Comparison of ENCODE assay signal across 9 mouse cellular contexts in the genomic region with DNA sequence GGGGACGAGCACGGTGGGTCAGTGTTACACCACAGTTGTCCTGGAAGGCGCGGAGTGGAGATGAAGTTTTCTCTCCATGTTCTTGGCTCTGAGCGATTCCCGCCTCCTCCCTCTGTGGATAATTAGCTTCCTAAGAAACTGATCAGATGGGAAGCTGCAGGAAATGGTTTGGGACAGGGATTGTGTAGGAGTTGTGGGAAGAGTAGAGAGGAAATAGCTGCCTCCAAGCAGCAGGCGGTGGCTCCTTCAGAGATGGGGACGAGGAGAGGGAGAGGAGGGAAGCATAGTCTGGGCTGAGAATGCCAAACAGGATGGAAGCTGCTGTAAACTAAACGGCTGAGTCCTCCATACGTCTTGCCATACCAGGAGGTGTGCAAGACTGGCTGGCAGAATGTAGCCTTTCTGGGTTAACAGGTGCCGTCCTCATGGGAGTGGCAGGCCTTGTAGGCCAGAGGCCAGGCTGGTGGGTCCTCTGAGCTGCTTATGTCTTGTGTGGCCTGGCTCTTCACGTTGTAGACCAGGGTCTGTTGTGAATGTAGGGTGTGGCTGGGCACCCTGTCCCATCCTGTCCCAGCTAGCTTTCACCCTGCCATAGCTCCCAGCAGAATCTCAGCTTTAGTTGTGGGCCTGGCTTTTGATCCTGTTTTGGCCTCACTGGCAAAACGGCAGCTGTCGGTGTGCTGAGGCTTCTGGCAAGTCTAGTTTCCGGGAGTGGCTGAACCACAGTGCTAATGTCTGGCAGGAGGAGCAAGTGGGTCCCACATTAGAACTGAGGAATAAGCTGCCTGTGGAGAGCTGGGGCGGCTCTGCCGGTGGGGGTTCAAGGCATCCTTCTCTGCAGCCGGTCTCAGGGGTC. TPM values are rescaled to one million over a fixed set of nuclear protein-coding genes. Genes with fewer than 3 reads are reported as not detected.
DNase-seq lines count a peak whose midpoint lies in the region; ATAC-seq and TF ChIP-seq lines count a peak whose summit lies in the region.
"Had no signal": no experiment of that assay in that cellular context is flagged by ENCODE, and none has a peak within 500 bp of the region (broad histone marks: within the 10 kb centered on the region; RNA-seq: fewer than 3 reads in every experiment).

No protein-coding gene starts in this region.

- TF ChIP-seq CTCF in testis, adult 2 months (IDR thresholded peaks at IDR 0.05; ENCODE audit: control insufficient read depth, insufficient read depth, insufficient replicate concordance, low read depth, low read length), result no peak
- TF ChIP-seq CTCF in stomach, postnatal 0 days (IDR thresholded peaks at IDR 0.05; ENCODE audit: low read depth), result no peak

- no peaks in the 10 kb centered on the region for H3K27me3 ChIP-seq in testis, adult 2 months (ENCODE audit: control insufficient read depth, insufficient read depth, low read length)
- H3K27me3 ChIP-seq in limb, embryonic 10.5 days (ENCODE audit: low read depth, poor library complexity, severe bottlenecking), result no peaks in the 10 kb centered on the region
- H3K27me3 ChIP-seq in stomach, postnatal 0 days (ENCODE audit: control insufficient read depth, insufficient read depth, low read length), result no peaks in the 10 kb centered on the region

- peak; percentile 62 for TF ChIP-seq EP300 in stomach, postnatal 0 days (optimal IDR thresholded peaks at IDR 0.05)

- no peaks in the 10 kb centered on the region for H3K9me3 ChIP-seq in limb, embryonic 10.5 days (replicated peaks)
- H3K9me3 ChIP-seq in stomach, postnatal 0 days (ENCODE audit: control insufficient read depth, low read length), result no peaks in the 10 kb centered on the region

- H3K36me3 ChIP-seq in testis, adult 2 months (ENCODE audit: control insufficient read depth, insufficient read depth, low read length), result no peaks in the 10 kb centered on the region
- H3K36me3 ChIP-seq in limb, embryonic 10.5 days, result 0 out of 2 replicates have a peak, but pooled peaks cover 7% of the 10 kb centered on the region
- H3K36me3 ChIP-seq in stomach, postnatal 0 days (ENCODE audit: control insufficient read depth, insufficient read depth, low read length), result no peaks in the 10 kb centered on the region

- H3K27ac ChIP-seq in testis, adult 2 months (ENCODE audit: control insufficient read depth, insufficient read depth, low read depth, low read length), result peak overlapping the region; percentile 45; the same call in 1 of the 2 replicates
- 0 out of 2 replicates have a peak overlapping the region, but pooled peaks have one; percentile 33 for H3K27ac ChIP-seq in limb, embryonic 10.5 days
- H3K27ac ChIP-seq in stomach, postnatal 0 days (replicated peaks), result peak overlapping the region; percentile 89

- no peak for TF ChIP-seq POLR2A in testis, adult 2 months (IDR thresholded peaks at IDR 0.05; ENCODE audit: control insufficient read depth, low read depth, low read length)

- peak; percentile 45; the same call in 1 of the 2 replicates for ATAC-seq in stomach, postnatal 0 days (ENCODE audit: low FRiP score, low TSS enrichment)

- WGBS in limb, embryonic 10.5 days, result 83% methylated on average over 18 of the region's 18 CpGs
- 51% methylated on average over 18 of the region's 18 CpGs for WGBS in stomach, postnatal 0 days

- DNase-seq in frontal cortex, postnatal 36 days (ENCODE audit: low spot score in 2 of 2), result peak; percentile 60 to 61
- no peak for DNase-seq in frontal cortex, postnatal 25 days (ENCODE audit: low spot score in 2 of 2)
- DNase-seq in testis, postnatal 14 days (ENCODE audit: low spot score), result no peak
- DNase-seq in limb, embryonic 10.5 days (ENCODE audit: low spot score), result no peak
- DNase-seq in stomach, postnatal 0 days (ENCODE audit: low spot score), result peak; percentile 57
- DNase-seq in kidney, postnatal 25 days, result no peak
- DNase-seq in T-cell, adult 2 months (ENCODE audit: low spot score), result no peak

- H3K4me1 ChIP-seq in testis, adult 2 months (ENCODE audit: control insufficient read depth, insufficient read depth, low read length), result peaks cover 3% of the 10 kb centered on the region; the same call in 1 of the 2 replicates
- peaks cover 45% of the 10 kb centered on the region for H3K4me1 ChIP-seq in limb, embryonic 10.5 days
- peaks cover 33% of the 10 kb centered on the region for H3K4me1 ChIP-seq in stomach, postnatal 0 days (replicated peaks; ENCODE audit: control insufficient read depth, insufficient read depth)

- no peak overlapping the region for H3K4me3 ChIP-seq in testis, adult 2 months (ENCODE audit: control insufficient read depth, low read depth, low read length)
- H3K4me3 ChIP-seq in limb, embryonic 10.5 days, result no peak overlapping the region
- H3K4me3 ChIP-seq in stomach, postnatal 0 days (ENCODE audit: low read depth, low read length), result no peak overlapping the region

- no peak overlapping the region for H3K4me2 ChIP-seq in stomach, postnatal 0 days (replicated peaks; ENCODE audit: low read depth)

- H3K9ac ChIP-seq in stomach, postnatal 0 days (ENCODE audit: low read length), result 0 out of 2 replicates have a peak overlapping the region, but pooled peaks have one; percentile 41
- H3K9ac ChIP-seq: liver, embryonic 14.5 days had no signal

RNA-seq across cellular contexts. Expression of a gene that starts 21.9 kb away (rescaled TPM):
- 48.4 and 59.6 TPM in 2 replicates for polyA plus RNA-seq in testis, adult 2 months (2012; rRNA removed)
- polyA plus RNA-seq in limb, embryonic 10.5 days (2016; fragmentation: Nextera tagmentation; extraction: Ambion mirVana), result 8.7 and 9.0 TPM in 2 replicates
- polyA plus RNA-seq in stomach, postnatal 0 days (2015; fragmentation: Nextera tagmentation; extraction: Ambion mirVana), result 6.0 and 7.1 TPM in 2 replicates

RNA-seq across cellular contexts. Expression of a gene that starts 38.1 kb away (rescaled TPM):
- polyA plus RNA-seq in testis, adult 2 months (2012; rRNA removed), result 323 and 338 TPM in 2 replicates
- polyA plus RNA-seq in limb, embryonic 10.5 days (2016; fragmentation: Nextera tagmentation; extraction: Ambion mirVana), result 14.3 and 15.5 TPM in 2 replicates
- polyA plus RNA-seq in stomach, postnatal 0 days (2015; fragmentation: Nextera tagmentation; extraction: Ambion mirVana), result 6.2 and 7.7 TPM in 2 replicates

Comparison
In these comparisons a context has a peak if more than half of its experiments do, and no peak if none do; other contexts are left out.
1. DNase-seq: peak in frontal cortex, postnatal 36 days (2 of 2) and stomach, postnatal 0 days (single experiment); none in frontal cortex, postnatal 25 days (0 of 2), testis, postnatal 14 days (single experiment), limb, embryonic 10.5 days (single experiment), kidney, postnatal 25 days (0 of 2) and T-cell, adult 2 months (single experiment).
2. H3K27ac ChIP-seq: peak in every context shown above with its lines; median percentile 89 in stomach, postnatal 0 days; 45 in testis, adult 2 months; 33 in limb, embryonic 10.5 days.
3. RNA of a gene that starts 38.1 kb away (polyA plus RNA-seq): 323 to 338 TPM in testis, adult 2 months; 14.3 to 15.5 TPM in limb, embryonic 10.5 days and 6.2 to 7.7 TPM in stomach, postnatal 0 days; every median in the first group is over 10 times any median in the second.